Mouse (Mus musculus): Measurements from ENCODE around the gene Sirt5.

Gene Sirt5

GRCm38 (mm10) chr13:43374205-43374604 is 8.9 kb downstream of the Sirt5 start:
- no peak for DNase-seq (ENCODE audit: low spot score in 2 of 2)

GRCm38 (mm10) chr13:43374918-43375432 is 9.7 kb downstream of the Sirt5 start:
- DNase-seq (ENCODE audit: low spot score in 2 of 2) = no peak

GRCm38 (mm10) chr13:43379989-43380388 is 14.7 kb downstream of the Sirt5 start:
- DNase-seq (ENCODE audit: low spot score in 2 of 2) = no peak

GRCm38 (mm10) chr13:43385321-43385720 is 20.0 kb downstream of the Sirt5 start:
- DNase-seq (ENCODE audit: low spot score in 2 of 2) = no peak

- DNase-seq (ENCODE audit: low spot score in 2 of 2) = no peak
These were observed 32.5 kb downstream of the Sirt5 start for GRCm38 (mm10) chr13:43397700-43398296.

GRCm38 (mm10) chr13:43398297-43399080 is 33.2 kb downstream of the Sirt5 start, which contains the start of gene Nol7:
TSS of gene Nol7 (plus strand) at chr13:43398390.
- peak; percentile 89 to 94 for DNase-seq (ENCODE audit: low spot score in 2 of 2)

GRCm38 (mm10) chr13:43399576-43399975 is 34.3 kb downstream of the Sirt5 start:
- peak in 1 of 2 experiments; percentile 16 for DNase-seq (ENCODE audit: low spot score in 2 of 2)

GRCm38 (mm10) chr13:43412311-43412710 is 47.0 kb downstream of the Sirt5 start:
- no peak for DNase-seq (ENCODE audit: low spot score in 2 of 2)

- no peak for DNase-seq (ENCODE audit: low spot score in 2 of 2)
These were observed 48.3 kb downstream of the Sirt5 start for GRCm38 (mm10) chr13:43413611-43414010.

GRCm38 (mm10) chr13:43415249-43415648 is 50.0 kb downstream of the Sirt5 start:
- no peak for DNase-seq (ENCODE audit: low spot score in 2 of 2)

- no peak for DNase-seq (ENCODE audit: low spot score in 2 of 2)
These were observed 63.1 kb downstream of the Sirt5 start for GRCm38 (mm10) chr13:43428436-43428835.

- no peak for DNase-seq (ENCODE audit: low spot score in 2 of 2)
These were observed 68.1 kb downstream of the Sirt5 start for GRCm38 (mm10) chr13:43433395-43433794.

- DNase-seq (ENCODE audit: low spot score in 2 of 2) = no peak
These were observed 75.1 kb downstream of the Sirt5 start for GRCm38 (mm10) chr13:43440376-43440775.

- DNase-seq (ENCODE audit: low spot score in 2 of 2) = no peak
These were observed 77.3 kb downstream of the Sirt5 start for GRCm38 (mm10) chr13:43442551-43442950.

GRCm38 (mm10) chr13:43443706-43444105 is 78.4 kb downstream of the Sirt5 start:
- no peak for DNase-seq (ENCODE audit: low spot score in 2 of 2)

GRCm38 (mm10) chr13:43444717-43445116 is 79.4 kb downstream of the Sirt5 start:
- no peak for DNase-seq (ENCODE audit: low spot score in 2 of 2)
